Mouse (Mus musculus) T-cell, adult 66 days (primary cell): Measurements from ENCODE around the gene Tpbpb. TPM values are rescaled to one million over a fixed set of nuclear protein-coding genes. Genes with fewer than 3 reads are reported as not detected.

Experiments
- total RNA-seq, 2 experiments: library from RNA; stranded (reverse); gene quantifications; 3 replicates in 1 of 2; 4 replicates in 1 of 2; pipeline ENCODE4 v1.2.4; 2023

Tpbpb gene
- total RNA-seq: not detected

DNA sequence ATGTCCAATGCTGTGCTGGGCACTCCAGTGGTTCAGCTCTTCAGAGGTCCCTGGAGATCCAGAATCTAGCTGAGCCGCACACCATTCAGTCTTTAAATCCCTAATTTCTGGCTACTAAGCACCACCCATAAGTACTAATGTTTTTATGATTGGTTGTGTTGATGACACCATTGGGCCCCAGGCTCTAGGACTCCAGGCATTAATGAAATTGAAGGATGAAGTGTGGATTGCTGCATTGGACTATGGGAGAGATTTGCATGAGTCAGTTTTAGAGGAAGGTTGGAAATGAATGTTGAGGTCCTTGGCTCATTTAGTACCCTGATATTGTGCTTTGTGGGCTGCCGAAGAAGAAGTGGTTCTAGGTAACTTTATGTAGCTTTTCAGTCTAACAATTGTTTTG is at the start of gene Tpbpb:
Gene Tpbpb (minus strand): TSS at position 101 of the 400 bp plus-strand sequence.

DNA sequence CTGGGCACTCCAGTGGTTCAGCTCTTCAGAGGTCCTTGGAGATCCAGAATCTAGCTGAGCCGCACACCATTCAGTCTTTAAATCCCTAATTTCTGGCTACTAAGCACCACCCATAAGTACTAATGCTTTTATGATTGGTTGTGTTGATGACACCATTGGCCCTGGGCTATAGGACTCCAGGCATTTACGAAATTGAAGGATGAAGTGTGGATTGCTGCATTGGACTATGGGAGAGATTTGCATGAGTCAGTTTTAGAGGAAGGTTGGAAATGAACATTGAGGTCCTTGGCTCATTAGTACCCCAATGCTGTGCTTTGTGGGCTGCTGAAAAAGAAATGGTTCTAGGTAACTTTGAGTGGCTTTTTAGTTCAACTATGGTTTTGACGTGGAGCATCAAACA is 37.2 kb upstream of the Tpbpb start, which contains the start of gene Tpbpa:
Gene Tpbpa (minus strand): TSS at position 101 of the 400 bp plus-strand sequence.

DNA sequence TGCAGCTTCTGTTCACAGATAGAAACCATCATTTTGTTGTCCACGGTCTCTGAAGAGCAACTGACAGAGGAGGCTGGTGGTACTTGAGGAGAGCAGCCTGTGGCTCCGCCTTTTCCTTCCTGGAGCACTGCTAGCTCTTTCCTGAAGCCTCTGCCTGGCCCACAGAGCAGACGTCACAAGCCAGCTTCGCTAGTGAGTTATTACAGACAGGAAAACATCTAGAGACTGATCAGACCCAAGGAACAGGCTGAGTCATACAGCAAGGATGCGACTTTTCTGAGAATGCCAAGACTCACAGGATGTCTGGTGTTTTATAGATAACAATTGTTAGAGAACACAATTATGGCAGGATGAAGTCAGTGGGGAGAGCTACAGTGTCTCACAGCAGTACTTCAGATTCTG is 31.8 kb upstream of the Tpbpb start, which contains the start of the genes Gm49391 and Ctla2a:
Gene Gm49391 (minus strand): TSS at position 72 of the 402 bp plus-strand sequence.
Gene Ctla2a (minus strand): TSS at position 126 of the 402 bp plus-strand sequence.

DNA sequence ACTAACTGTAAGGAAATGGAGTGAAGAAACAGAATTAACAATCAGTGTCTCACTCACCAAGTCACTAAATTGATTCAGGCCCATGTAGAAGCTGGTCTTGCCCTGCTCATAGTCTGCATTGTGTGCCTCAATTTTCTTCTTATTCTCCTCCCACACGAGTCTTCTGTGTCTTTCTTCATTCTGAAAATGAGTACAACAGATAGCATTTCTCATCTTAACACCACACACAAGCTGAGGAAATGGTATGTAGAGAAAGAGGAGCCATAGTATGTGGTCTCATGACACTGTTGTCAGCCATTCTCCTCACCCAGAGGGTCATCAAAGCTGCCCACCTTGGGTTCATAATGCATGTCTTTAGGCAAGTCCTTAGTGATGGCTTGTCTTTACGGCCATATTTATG is 30.8 kb upstream of the Tpbpb start, which contains the start of gene Gm49393:
Gene Gm49393 (minus strand): TSS at position 101 of the 400 bp plus-strand sequence.

DNA sequence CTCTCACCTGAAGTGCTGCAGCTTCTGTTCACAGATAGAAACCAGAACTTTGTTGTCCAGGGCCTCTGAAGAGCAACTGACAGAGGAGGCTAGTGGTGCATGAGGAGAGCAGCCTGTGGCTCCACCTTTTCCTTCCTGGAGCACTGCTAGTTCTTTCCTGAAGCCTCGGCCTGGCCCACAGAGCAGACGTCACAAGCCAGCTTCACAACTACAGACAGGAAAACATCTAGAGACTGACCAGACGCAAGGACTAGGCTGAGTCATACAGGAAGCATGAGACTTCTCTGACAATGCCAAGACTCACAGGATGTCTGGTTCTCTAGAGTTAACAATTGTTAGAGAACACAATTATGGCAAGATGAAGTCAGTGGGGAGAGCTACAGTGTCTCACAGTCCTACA is 7.4 kb downstream of the Tpbpb start, which contains the start of gene Ctla2b:
Gene Ctla2b (minus strand): TSS at position 120 of the 400 bp plus-strand sequence.

DNA sequence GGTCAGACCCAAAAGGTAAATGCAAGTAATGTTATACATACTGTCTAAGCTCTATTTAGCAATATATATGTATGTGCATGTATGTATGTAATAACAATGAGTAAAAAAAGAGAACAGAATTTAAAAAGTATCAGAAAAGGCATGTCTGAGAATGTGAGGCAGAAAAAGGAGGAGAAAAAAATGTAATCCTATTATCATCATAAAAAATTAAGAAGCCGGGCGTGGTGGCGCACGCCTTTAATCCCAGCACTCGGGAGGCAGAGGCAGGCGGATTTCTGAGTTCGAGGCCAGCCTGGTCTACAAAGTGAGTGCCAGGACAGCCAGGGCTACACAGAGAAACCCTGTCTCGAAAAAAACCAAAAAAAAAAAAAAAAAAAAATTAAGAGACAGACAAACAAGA is 7.9 kb downstream of the Tpbpb start, which contains the start of gene Gm49392:
Gene Gm49392 (minus strand): TSS at position 101 of the 400 bp plus-strand sequence.

DNA sequence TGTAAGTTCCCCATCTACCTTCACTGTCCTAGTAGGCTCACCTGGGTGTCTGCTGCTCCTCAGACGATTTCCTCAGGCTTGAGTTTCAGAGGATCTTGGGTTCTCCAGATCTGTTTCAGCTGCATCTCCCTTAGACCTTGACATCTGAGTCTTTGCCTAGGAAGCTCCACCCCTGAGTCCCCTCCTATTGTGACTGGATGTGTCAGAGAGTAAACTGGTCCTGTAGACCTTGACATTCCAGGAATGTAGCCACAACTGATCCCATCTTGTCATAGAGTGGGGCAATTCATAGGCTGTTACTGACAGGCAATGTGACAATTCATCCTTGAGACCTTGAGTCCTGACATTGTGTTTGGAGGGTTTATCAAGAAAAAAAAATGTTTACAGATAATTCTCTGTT is 40.4 kb downstream of the Tpbpb start, which contains the start of gene 4930486L24Rik:
Gene 4930486L24Rik (minus strand): TSS at position 195 of the 400 bp plus-strand sequence.

Other genes starting within 250 kb of the Tpbpb start
- not detected for gene BC051665, start 118.5 kb downstream of the Tpbpb start, total RNA-seq
- not detected for gene Ctsll3, start 102.0 kb downstream of the Tpbpb start, total RNA-seq
- gene 4930486L24Rik, start 40.4 kb downstream of the Tpbpb start, total RNA-seq: 1 to 10 TPM; 4.9 to 5.2 TPM
- gene Gm49392, start 8.0 kb downstream of the Tpbpb start, total RNA-seq: under 1 TPM in 1 of 2 experiments, not detected in 1; 0.47 TPM
- gene Ctla2b, start 7.4 kb downstream of the Tpbpb start, total RNA-seq: 1 to 10 TPM; 7.8 to 9.0 TPM
- not detected for gene Gm49393, start 30.7 kb upstream of the Tpbpb start, total RNA-seq
- gene Gm49391, start 31.7 kb upstream of the Tpbpb start, total RNA-seq: not detected
- gene Ctla2a, start 31.7 kb upstream of the Tpbpb start, total RNA-seq: 10 to 100 TPM; 21.8 to 24.4 TPM
- not detected for gene Tpbpa, start 37.1 kb upstream of the Tpbpb start, total RNA-seq
- gene Ctsj, start 101.1 kb upstream of the Tpbpb start, total RNA-seq: not detected
- gene Ctsq, start 135.8 kb upstream of the Tpbpb start, total RNA-seq: not detected